Mouse (Mus musculus): ENCODE measurements at regions not wholly inside any gene's neighbourhood (a gene's known extent, or its start where the extent isn't known, plus 50 kb on each side); places are given as distances from the start of the nearest gene placed in this dataset.

- TF ChIP-seq POLR2A (IDR thresholded peaks at IDR 0.05; ENCODE audit: control insufficient read depth, extremely low read depth, insufficient read depth, low read length, poor library complexity) (no peak), CTCF (IDR thresholded peaks at IDR 0.05; ENCODE audit: borderline replicate concordance, control insufficient read depth, extremely low read depth, insufficient read depth, low read length, poor library complexity) (no peak)
These were observed 3830.8 kb upstream of the Gm7489 start for GRCm38 (mm10) chr15:50053892-50054291.

Data from thymus, adult 2 months (tissue).